13 mouse cellular contexts compared by ENCODE assay signal in the genomic region with DNA sequence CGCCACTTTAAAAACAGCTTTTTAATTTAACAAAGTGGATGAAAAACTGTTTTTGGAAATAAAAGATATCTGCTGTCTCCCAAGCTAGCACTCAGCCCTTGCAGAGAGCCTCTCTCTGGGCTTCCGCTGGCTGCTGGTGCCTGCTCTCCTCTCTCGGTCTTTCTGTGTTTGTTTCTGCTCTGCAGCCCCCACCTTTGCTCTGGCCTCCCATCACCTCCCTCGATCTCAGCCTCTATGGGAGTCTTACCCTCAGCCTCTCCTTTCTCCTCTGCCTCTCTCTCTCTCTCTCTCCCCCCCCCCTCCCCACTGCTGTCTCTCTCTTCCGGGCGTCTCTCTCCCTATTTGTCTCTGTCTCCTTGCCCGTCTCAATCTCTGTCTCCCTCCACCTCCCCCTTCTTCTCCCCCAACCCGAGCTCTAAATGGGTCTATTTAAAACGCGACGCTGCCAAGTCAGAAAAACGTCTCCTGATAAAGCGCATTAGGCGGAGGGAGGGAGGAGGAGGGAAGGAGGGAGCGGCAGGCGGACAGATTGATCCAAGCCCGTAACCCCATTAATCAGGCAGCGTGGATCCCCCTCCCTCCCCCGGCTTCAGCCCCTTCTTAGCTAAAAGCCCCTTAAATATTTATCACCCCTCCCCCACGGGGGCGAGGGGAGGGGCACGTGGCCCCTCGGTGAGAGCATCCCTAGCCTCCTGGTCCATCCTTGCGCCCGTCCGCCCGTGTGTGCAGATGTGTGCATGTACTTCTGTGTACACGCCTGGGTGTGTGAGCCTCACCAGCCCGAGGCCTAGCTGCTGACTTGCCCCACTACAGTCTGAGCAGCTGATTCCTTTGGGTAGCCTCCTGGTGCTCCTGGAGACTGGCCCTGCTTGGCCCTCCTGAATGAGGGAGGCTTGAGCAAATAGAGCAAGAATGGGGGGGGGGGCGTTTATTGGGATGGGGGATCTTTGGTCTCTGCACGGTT. TPM values are rescaled to one million over a fixed set of nuclear protein-coding genes. Genes with fewer than 3 reads are reported as not detected.
"Had no signal": no experiment of that assay in that cellular context is flagged by ENCODE, and none has a peak within 500 bp of the region (broad histone marks: within the 10 kb centered on the region; RNA-seq: fewer than 3 reads in every experiment).

No protein-coding gene starts in this region.

RNA-seq across cellular contexts. Expression of gene Gm13305, which starts 15.1 kb away (rescaled TPM):
- polyA plus RNA-seq: liver, embryonic 12.5 days; liver, embryonic 16.5 days; macrophage; midbrain, embryonic 15.5 days had no signal

RNA-seq across cellular contexts. Expression of gene Gm13306, which starts 30.3 kb away (rescaled TPM):
- polyA plus RNA-seq: limb, embryonic 11.5 days; limb, embryonic 15.5 days; liver, embryonic 12.5 days; liver, embryonic 16.5 days; lung, embryonic 15.5 days; macrophage; spleen, adult 2 months had no signal

RNA-seq across cellular contexts. Expression of gene Gm10600, which starts 56.9 kb away (rescaled TPM):
- polyA plus RNA-seq: kidney, postnatal 0 days; limb, embryonic 11.5 days; liver, embryonic 12.5 days; lung, embryonic 15.5 days; macrophage; midbrain, embryonic 15.5 days; spleen, adult 2 months; stomach, embryonic 15.5 days; testis, adult 2 months; thymus, adult 2 months; urinary bladder, adult 2 months had no signal
